In genomic region chr8:117334748-117335393, GRCm38 (mm10) we compare ENCODE assay signal across 8 mouse cellular contexts.
DNase-seq lines count a peak whose midpoint lies in the region; ATAC-seq and TF ChIP-seq lines count a peak whose summit lies in the region.

No protein-coding gene starts in this region.

- no peaks in the 10 kb centered on the region for H3K36me3 ChIP-seq in ES-Bruce4 (ENCODE audit: control insufficient read depth, insufficient read depth, low read length, poor library complexity, severe bottlenecking)
- no peaks in the 10 kb centered on the region for H3K36me3 ChIP-seq in hindbrain, embryonic 11.5 days (ENCODE audit: control insufficient read depth, insufficient read depth, low read length)
- no peaks in the 10 kb centered on the region for H3K36me3 ChIP-seq in limb, embryonic 14.5 days (ENCODE audit: control insufficient read depth, insufficient read depth, low read length)
- H3K36me3 ChIP-seq in stomach, postnatal 0 days (ENCODE audit: control insufficient read depth, insufficient read depth, low read length) = no peaks in the 10 kb centered on the region

- H3K4me1 ChIP-seq in ES-Bruce4 (ENCODE audit: control insufficient read depth, insufficient read depth, low read length) = peaks cover 20% of the 10 kb centered on the region
- peaks cover 35% of the 10 kb centered on the region for H3K4me1 ChIP-seq in brown adipose tissue, adult 24 weeks (ENCODE audit: control insufficient read depth, insufficient read depth, insufficient read length, low read length)
- H3K4me1 ChIP-seq in hindbrain, embryonic 11.5 days (replicated peaks; ENCODE audit: control insufficient read depth, insufficient read depth, low read length) = peaks cover 12% of the 10 kb centered on the region
- H3K4me1 ChIP-seq in limb, embryonic 14.5 days (ENCODE audit: control insufficient read depth, insufficient read depth, low read length) = peaks cover 34% of the 10 kb centered on the region
- H3K4me1 ChIP-seq in stomach, postnatal 0 days (replicated peaks; ENCODE audit: control insufficient read depth, insufficient read depth) = peaks cover 26% of the 10 kb centered on the region

- H3K9ac ChIP-seq in ES-Bruce4 (ENCODE audit: low read depth, poor library complexity, severe bottlenecking) = peak overlapping the region; percentile 39
- H3K9ac ChIP-seq in hindbrain, embryonic 11.5 days (ENCODE audit: low read depth, low read length) = no peak overlapping the region
- H3K9ac ChIP-seq in limb, embryonic 14.5 days (ENCODE audit: low read depth, low read length, severe bottlenecking) = peak overlapping the region; percentile 9; the same call in 1 of the 2 replicates
- 0 out of 2 replicates have a peak overlapping the region, but pooled peaks have one; percentile 3 for H3K9ac ChIP-seq in stomach, postnatal 0 days (ENCODE audit: low read length)

- no peaks in the 10 kb centered on the region for H3K9me3 ChIP-seq in ES-Bruce4 (replicated peaks; ENCODE audit: control insufficient read depth, insufficient read depth, low read length, poor library complexity, severe bottlenecking)
- H3K9me3 ChIP-seq in hindbrain, embryonic 11.5 days (ENCODE audit: control insufficient read depth, low read length) = no peaks in the 10 kb centered on the region
- no peaks in the 10 kb centered on the region for H3K9me3 ChIP-seq in limb, embryonic 14.5 days (ENCODE audit: control insufficient read depth, low read length)
- no peaks in the 10 kb centered on the region for H3K9me3 ChIP-seq in stomach, postnatal 0 days (ENCODE audit: control insufficient read depth, low read length)

- no peak for TF ChIP-seq CTCF in ES-Bruce4 (IDR thresholded peaks at IDR 0.05; ENCODE audit: low read depth, low read length)
- TF ChIP-seq CTCF in stomach, postnatal 0 days (IDR thresholded peaks at IDR 0.05; ENCODE audit: low read depth) = no peak
- TF ChIP-seq CTCF in left cerebral cortex, adult 2 months (IDR thresholded peaks at IDR 0.05) = no peak

- intact Hi-C loops in left cerebral cortex, adult 2 months (cut with DNase I) = loop anchor here (5.0 kb wide), 1 partner anchor 78 kb away; the partner anchor contains the start of gene Cmip

- H3K4me3 ChIP-seq in ES-Bruce4 (ENCODE audit: low read depth, low read length) = no peak overlapping the region
- H3K4me3 ChIP-seq in brown adipose tissue, adult 24 weeks (ENCODE audit: insufficient read depth, low read depth, low read length) = no peak overlapping the region
- no peak overlapping the region for H3K4me3 ChIP-seq in hindbrain, embryonic 11.5 days (ENCODE audit: low read depth, low read length)
- no peak overlapping the region for H3K4me3 ChIP-seq in limb, embryonic 14.5 days (replicated peaks; ENCODE audit: low read length)
- H3K4me3 ChIP-seq in stomach, postnatal 0 days (ENCODE audit: low read depth, low read length) = no peak overlapping the region
- H3K4me3 ChIP-seq in left cerebral cortex, adult 2 months = no peak overlapping the region

- WGBS in hindbrain, embryonic 11.5 days = 32% methylated on average over 14 of the region's 14 CpGs
- 24% methylated on average over 13 of the region's 14 CpGs for WGBS in limb, embryonic 14.5 days
- WGBS in stomach, postnatal 0 days = 39% methylated on average over 14 of the region's 14 CpGs

- H3K4me2 ChIP-seq in hindbrain, embryonic 11.5 days (replicated peaks; ENCODE audit: low read depth, low read length) = no peak overlapping the region
- H3K4me2 ChIP-seq in limb, embryonic 14.5 days (replicated peaks; ENCODE audit: low read depth, low read length, severe bottlenecking) = no peak overlapping the region
- peak overlapping the region; percentile 34 for H3K4me2 ChIP-seq in stomach, postnatal 0 days (replicated peaks; ENCODE audit: low read depth)

- H3K27me3 ChIP-seq in ES-Bruce4 (ENCODE audit: control insufficient read depth, insufficient read depth, low read length, poor library complexity, severe bottlenecking) = no peaks in the 10 kb centered on the region
- H3K27me3 ChIP-seq in hindbrain, embryonic 11.5 days (ENCODE audit: control insufficient read depth, insufficient read depth, low read length) = no peaks in the 10 kb centered on the region
- no peaks in the 10 kb centered on the region for H3K27me3 ChIP-seq in limb, embryonic 14.5 days (ENCODE audit: control insufficient read depth, insufficient read depth, low read length)
- H3K27me3 ChIP-seq in stomach, postnatal 0 days (ENCODE audit: control insufficient read depth, insufficient read depth, low read length) = no peaks in the 10 kb centered on the region

- no peak for DNase-seq in hindbrain, embryonic 11.5 days (ENCODE audit: low spot score)
- DNase-seq in limb, embryonic 14.5 days (ENCODE audit: low spot score) = no peak
- peak; percentile 67 for DNase-seq in stomach, postnatal 0 days (ENCODE audit: low spot score)
- no peak for DNase-seq in layer of hippocampus, postnatal 14 days (ENCODE audit: low spot score in 2 of 2)
- DNase-seq in spleen, postnatal 36 days (ENCODE audit: low spot score in 2 of 2) = no peak
- DNase-seq in left cerebral cortex, adult 2 months (ENCODE audit: extremely low spot score in 1 of 2, low spot score in 2 of 2) = no peak

- peak overlapping the region; percentile 57 for H3K27ac ChIP-seq in ES-Bruce4 (ENCODE audit: insufficient read depth, low read length)
- H3K27ac ChIP-seq in brown adipose tissue, adult 24 weeks (replicated peaks; ENCODE audit: low read depth, low read length) = 0 out of 2 replicates have a peak overlapping the region, but pooled peaks have one; percentile 1
- H3K27ac ChIP-seq in hindbrain, embryonic 11.5 days (ENCODE audit: low read depth, low read length) = peak overlapping the region; percentile 30; the same call in 1 of the 2 replicates
- H3K27ac ChIP-seq in limb, embryonic 14.5 days (replicated peaks; ENCODE audit: low read depth, low read length) = no peak overlapping the region
- peak overlapping the region; percentile 89 for H3K27ac ChIP-seq in stomach, postnatal 0 days (replicated peaks)
- no peak overlapping the region for H3K27ac ChIP-seq in left cerebral cortex, adult 2 months

- ATAC-seq in hindbrain, embryonic 11.5 days (ENCODE audit: low FRiP score) = peak; percentile 29; the same call in 1 of the 2 replicates
- ATAC-seq in limb, embryonic 14.5 days (ENCODE audit: low FRiP score, low read depth) = no peak
- ATAC-seq in stomach, postnatal 0 days (ENCODE audit: low FRiP score, low TSS enrichment) = peak; percentile 43

- TF ChIP-seq EP300 in ES-Bruce4 (IDR thresholded peaks at IDR 0.05; ENCODE audit: insufficient read depth, low read depth, low read length) = no peak
- no peak for TF ChIP-seq EP300 in stomach, postnatal 0 days (optimal IDR thresholded peaks at IDR 0.05)

- TF ChIP-seq POLR2A in ES-Bruce4 (IDR thresholded peaks at IDR 0.05; ENCODE audit: insufficient read depth, low read length) = no peak
- TF ChIP-seq POLR2A in limb, embryonic 14.5 days (IDR thresholded peaks at IDR 0.05; ENCODE audit: borderline replicate concordance, extremely low read depth, insufficient read depth, insufficient read length) = no peak

Comparison
In these comparisons a context has a peak if more than half of its experiments do, and no peak if none do; other contexts are left out.
1. H3K27ac ChIP-seq: peak in ES-Bruce4 (single experiment), brown adipose tissue, adult 24 weeks (single experiment), hindbrain, embryonic 11.5 days (single experiment) and stomach, postnatal 0 days (single experiment); none in limb, embryonic 14.5 days (single experiment) and left cerebral cortex, adult 2 months (single experiment).